Mouse (Mus musculus): ENCODE data around the gene Pitpnm3. TPM values are rescaled to one million over a fixed set of nuclear protein-coding genes. Genes with fewer than 3 reads are reported as not detected.
A peak's percentile ranks its signal among the peaks of the same experiment; 100 is the strongest.

The Pitpnm3 gene
- polyA plus RNA-seq, 2 experiments, result 0.01 to 0.13 TPM

- no peaks in the 10 kb centered on the region for H3K4me1 ChIP-seq (replicated peaks; ENCODE audit: control insufficient read depth in 2 of 2, insufficient read depth in 2 of 2, low read length in 1 of 2)
- H3K4me3 ChIP-seq (ENCODE audit: insufficient read depth in 1 of 2, low read depth in 2 of 2, low read length in 2 of 2), result no peak overlapping the region
- no peak overlapping the region for H3K9ac ChIP-seq (replicated peaks)
- no peak overlapping the region for H3K4me2 ChIP-seq (ENCODE audit: low read depth)
- TF ChIP-seq EP300 (IDR thresholded peaks at IDR 0.05; ENCODE audit: low read depth) (no peak), CTCF (IDR thresholded peaks at IDR 0.05; ENCODE audit: low read depth) (no peak)
- WGBS (ENCODE audit: insufficient replicate concordance), result 52% methylated on average over 6 of the region's 6 CpGs
- H3K27ac ChIP-seq, result no peak overlapping the region
- no peak for ATAC-seq (ENCODE audit: insufficient read depth)
- peaks cover 23% of the 10 kb centered on the region for H3K27me3 ChIP-seq (ENCODE audit: control insufficient read depth, insufficient read depth, low read length)
- no peaks in the 10 kb centered on the region for H3K36me3 ChIP-seq (replicated peaks; ENCODE audit: control insufficient read depth, insufficient read depth, low read depth)
- peak in 2 of 3 experiments; percentile 9 to 14 for DNase-seq (ENCODE audit: low read depth in 3 of 3, low spot score in 3 of 3)
- H3K9me3 ChIP-seq (ENCODE audit: control insufficient read depth, low read length), result no peaks in the 10 kb centered on the region
Measured at GRCm38 (mm10) chr11:72140198-72140597, 4.6 kb upstream of the Pitpnm3 start.

- no peaks in the 10 kb centered on the region for H3K9me3 ChIP-seq (ENCODE audit: control insufficient read depth, low read length)
- peaks cover 39% of the 10 kb centered on the region for H3K27me3 ChIP-seq (ENCODE audit: control insufficient read depth, insufficient read depth, low read length)
- H3K4me1 ChIP-seq (replicated peaks; ENCODE audit: control insufficient read depth in 2 of 2, insufficient read depth in 2 of 2, low read length in 1 of 2), result no peaks in the 10 kb centered on the region
- no peaks in the 10 kb centered on the region for H3K36me3 ChIP-seq (replicated peaks; ENCODE audit: control insufficient read depth, insufficient read depth, low read depth)
- H3K4me3 ChIP-seq (ENCODE audit: insufficient read depth in 1 of 2, low read depth in 2 of 2, low read length in 2 of 2), result no peak overlapping the region
- 18% methylated on average over 11 of the region's 11 CpGs for WGBS (ENCODE audit: insufficient replicate concordance)
- H3K9ac ChIP-seq (replicated peaks), result no peak overlapping the region
- no peak overlapping the region for H3K27ac ChIP-seq
- no peak overlapping the region for H3K4me2 ChIP-seq (ENCODE audit: low read depth)
- ATAC-seq (ENCODE audit: insufficient read depth) (no peak), DNase-seq (ENCODE audit: low read depth in 3 of 3, low spot score in 3 of 3) (no peak)
- TF ChIP-seq CTCF (IDR thresholded peaks at IDR 0.05; ENCODE audit: low read depth), result no peak
- no peak for TF ChIP-seq EP300 (IDR thresholded peaks at IDR 0.05; ENCODE audit: low read depth)
Measured at GRCm38 (mm10) chr11:72136231-72136982, 829 bp upstream of the Pitpnm3 start.

- no peak for ATAC-seq (ENCODE audit: insufficient read depth)
- peaks cover 39% of the 10 kb centered on the region for H3K27me3 ChIP-seq (ENCODE audit: control insufficient read depth, insufficient read depth, low read length)
- 13% methylated on average over 24 of the region's 24 CpGs for WGBS (ENCODE audit: insufficient replicate concordance)
- TF ChIP-seq CTCF (IDR thresholded peaks at IDR 0.05; ENCODE audit: low read depth), result no peak
- TF ChIP-seq EP300 (IDR thresholded peaks at IDR 0.05; ENCODE audit: low read depth), result no peak
- no peak for DNase-seq (ENCODE audit: low read depth in 3 of 3, low spot score in 3 of 3)
- H3K27ac ChIP-seq, result no peak overlapping the region
- H3K36me3 ChIP-seq (replicated peaks; ENCODE audit: control insufficient read depth, insufficient read depth, low read depth), result no peaks in the 10 kb centered on the region
- no peaks in the 10 kb centered on the region for H3K9me3 ChIP-seq (ENCODE audit: control insufficient read depth, low read length)
- peak overlapping the region; percentile 44 for H3K4me2 ChIP-seq (ENCODE audit: low read depth)
- 0 out of 4 replicates have a peak, but pooled peaks cover 0 to 2% of the 10 kb centered on the region in 2 experiments for H3K4me1 ChIP-seq (replicated peaks; ENCODE audit: control insufficient read depth in 2 of 2, insufficient read depth in 2 of 2, low read length in 1 of 2)
- peak overlapping the region in 1 of 2 experiments; percentile 39; a peak in 1 of 4 replicates for H3K4me3 ChIP-seq (ENCODE audit: insufficient read depth in 1 of 2, low read depth in 2 of 2, low read length in 2 of 2)
- H3K9ac ChIP-seq (replicated peaks), result no peak overlapping the region
Measured at GRCm38 (mm10) chr11:72134536-72135382, 819 bp downstream of the Pitpnm3 start.

DNA sequence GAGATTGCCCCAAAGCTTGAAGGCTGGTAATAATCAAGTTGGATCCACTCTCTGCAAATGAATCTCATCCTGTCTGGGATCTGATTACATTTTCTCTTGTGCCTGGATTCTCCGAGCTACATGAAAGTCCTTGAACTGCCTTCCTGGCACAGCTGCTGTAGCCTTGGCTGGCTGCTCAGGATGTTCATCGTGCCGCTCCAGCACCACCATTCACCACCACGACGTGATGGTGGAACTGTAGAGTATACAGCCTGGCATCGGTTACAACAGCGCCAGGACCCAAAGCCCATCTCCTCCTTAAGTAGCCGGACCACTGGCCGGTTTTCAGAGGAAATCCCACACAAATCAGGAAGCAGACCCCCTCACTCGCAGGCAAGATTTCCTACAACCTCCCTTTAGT lies 2.5 kb downstream of the Pitpnm3 start:
- Histone ChIP-seq H3K27me3 (ENCODE audit: control insufficient read depth, insufficient read depth, low read length) (peaks cover 39% of the 10 kb centered on the region), H3K4me3 (ENCODE audit: insufficient read depth in 1 of 2, low read depth in 2 of 2, low read length in 2 of 2) (no peak overlapping the region)
- no peak for ATAC-seq (ENCODE audit: insufficient read depth)

DNA sequence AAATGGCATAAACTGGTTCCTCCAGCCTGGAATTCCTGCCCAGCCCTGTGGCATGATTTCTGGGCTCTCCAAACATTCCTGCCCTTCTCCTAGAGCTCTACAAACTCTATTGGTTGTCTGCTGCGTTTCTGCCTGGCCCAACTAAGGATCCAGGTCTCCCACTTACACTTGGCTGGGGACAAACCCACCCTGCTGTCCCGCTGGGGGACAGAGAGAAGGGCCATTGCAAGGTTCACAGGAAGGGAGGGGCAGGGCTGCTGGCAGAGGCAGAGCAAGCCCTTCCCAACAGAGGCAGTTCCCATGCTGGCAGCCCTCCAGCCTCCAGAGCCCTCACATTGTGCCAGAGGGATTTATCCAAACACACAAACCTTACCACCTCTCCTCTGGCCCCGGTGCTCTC lies 3.3 kb downstream of the Pitpnm3 start:
- ATAC-seq (ENCODE audit: insufficient read depth), result no peak
- H3K27ac ChIP-seq, result no peak overlapping the region
- no peak for DNase-seq (ENCODE audit: low read depth in 3 of 3, low spot score in 3 of 3)
- no peak overlapping the region for H3K4me2 ChIP-seq (ENCODE audit: low read depth)
- 0 out of 4 replicates have a peak, but pooled peaks cover 0 to 2% of the 10 kb centered on the region in 2 experiments for H3K4me1 ChIP-seq (replicated peaks; ENCODE audit: control insufficient read depth in 2 of 2, insufficient read depth in 2 of 2, low read length in 1 of 2)
- peaks cover 38% of the 10 kb centered on the region for H3K27me3 ChIP-seq (ENCODE audit: control insufficient read depth, insufficient read depth, low read length)
- WGBS (ENCODE audit: insufficient replicate concordance), result 17% methylated on average over 3 of the region's 3 CpGs
- H3K9ac ChIP-seq (replicated peaks), result no peak overlapping the region
- no peak for TF ChIP-seq EP300 (IDR thresholded peaks at IDR 0.05; ENCODE audit: low read depth)
- TF ChIP-seq CTCF (IDR thresholded peaks at IDR 0.05; ENCODE audit: low read depth), result no peak
- no peaks in the 10 kb centered on the region for H3K36me3 ChIP-seq (replicated peaks; ENCODE audit: control insufficient read depth, insufficient read depth, low read depth)
- H3K9me3 ChIP-seq (ENCODE audit: control insufficient read depth, low read length), result no peaks in the 10 kb centered on the region
- no peak overlapping the region for H3K4me3 ChIP-seq (ENCODE audit: insufficient read depth in 1 of 2, low read depth in 2 of 2, low read length in 2 of 2)

More for the DNA sequence above, 2.5 kb downstream of the Pitpnm3 start:
- H3K4me2 ChIP-seq (ENCODE audit: low read depth), result no peak overlapping the region
- WGBS (ENCODE audit: insufficient replicate concordance), result 49% methylated on average over 10 of the region's 10 CpGs
- no peaks in the 10 kb centered on the region for H3K36me3 ChIP-seq (replicated peaks; ENCODE audit: control insufficient read depth, insufficient read depth, low read depth)
- no peaks in the 10 kb centered on the region for H3K9me3 ChIP-seq (ENCODE audit: control insufficient read depth, low read length)
- TF ChIP-seq CTCF (IDR thresholded peaks at IDR 0.05; ENCODE audit: low read depth), result no peak
- TF ChIP-seq EP300 (IDR thresholded peaks at IDR 0.05; ENCODE audit: low read depth), result no peak
- 0 out of 4 replicates have a peak, but pooled peaks cover 0 to 2% of the 10 kb centered on the region in 2 experiments for H3K4me1 ChIP-seq (replicated peaks; ENCODE audit: control insufficient read depth in 2 of 2, insufficient read depth in 2 of 2, low read length in 1 of 2)
- H3K9ac ChIP-seq (replicated peaks), result no peak overlapping the region
- no peak for DNase-seq (ENCODE audit: low read depth in 3 of 3, low spot score in 3 of 3)
- H3K27ac ChIP-seq, result no peak overlapping the region

Measured in liver, embryonic 14.5 days (tissue).